Mouse (Mus musculus): ENCODE measurements at regions not wholly inside any gene's neighbourhood (a gene's known extent, or its start where the extent isn't known, plus 50 kb on each side); places are given as distances from the start of the nearest gene placed in this dataset.

DNA sequence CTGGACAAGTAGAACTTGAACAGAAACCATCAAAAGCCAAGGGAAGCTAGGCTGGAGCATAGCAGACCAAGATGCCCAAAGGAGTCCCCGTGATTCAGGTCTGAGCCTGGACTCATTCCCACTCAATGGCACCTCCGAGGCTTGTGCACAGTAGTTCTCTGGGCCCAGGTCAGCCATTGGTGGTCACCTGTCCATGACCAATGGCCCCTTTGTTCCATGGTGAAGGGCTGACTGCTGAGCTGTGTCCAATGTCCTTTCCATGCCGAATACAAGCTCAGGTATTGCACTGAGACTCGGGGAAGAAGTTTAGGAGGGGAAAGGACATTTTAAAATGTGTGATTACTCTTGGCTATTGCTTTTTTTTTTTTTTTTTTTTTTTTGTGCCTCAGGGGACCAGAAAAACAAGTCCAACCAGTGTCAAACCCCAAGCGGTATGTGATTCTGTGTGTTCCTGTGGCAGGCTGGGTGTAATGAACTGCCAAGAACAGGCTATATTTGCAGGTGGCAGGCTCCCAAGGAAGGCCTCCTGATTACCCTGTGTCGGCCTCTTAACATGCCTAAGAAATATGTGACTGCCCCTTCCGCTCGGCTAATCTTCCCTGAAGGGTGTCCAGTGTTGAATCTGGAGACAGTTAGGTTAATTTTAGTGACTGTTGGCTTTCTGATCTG lies 69.4 kb downstream of the Enc1 start:
- no peak for ATAC-seq (replicated peaks; ENCODE audit: insufficient number of reproducible peaks, low FRiP score, low TSS enrichment, poor library complexity, severe bottlenecking)

- no peak for ATAC-seq (replicated peaks; ENCODE audit: insufficient number of reproducible peaks, low FRiP score, low TSS enrichment, poor library complexity, severe bottlenecking)
Measured at GRCm38 (mm10) chr13:97309411-97309810, 68.5 kb downstream of the Enc1 start.

DNA sequence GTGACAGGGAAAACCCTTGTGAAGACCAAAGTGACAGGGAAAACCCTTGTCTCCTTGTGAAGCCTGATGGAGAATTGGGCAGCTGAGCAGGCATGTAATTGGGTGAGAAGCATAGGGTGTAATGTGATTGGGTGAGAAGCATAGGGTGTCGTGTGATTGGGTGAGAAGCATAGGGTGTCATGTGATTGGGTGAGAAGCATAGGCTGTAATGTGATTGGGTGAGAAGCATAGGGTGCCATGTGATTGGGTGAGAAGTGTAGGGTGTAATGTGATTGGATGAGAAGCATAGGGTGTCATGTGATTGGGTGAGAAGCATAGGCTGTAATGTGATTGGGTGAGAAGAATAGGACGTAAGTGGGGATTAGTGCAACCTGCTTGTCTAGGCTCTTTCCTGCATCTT lies 67.5 kb downstream of the Enc1 start:
- ATAC-seq (replicated peaks; ENCODE audit: insufficient number of reproducible peaks, low FRiP score, low TSS enrichment, poor library complexity, severe bottlenecking): no peak

Measured in monocyte, adult 5-6 weeks (primary cell).